Mouse (Mus musculus) T-cell, adult 2 months (primary cell): Measurements from ENCODE around the gene Dtx2.

Experiments used
- DNase-seq: peaks from one replicate; pipeline ENCODE4 v3.0.0; 2022; ENCODE audit warnings: low spot score

The Dtx2 gene

DNA sequence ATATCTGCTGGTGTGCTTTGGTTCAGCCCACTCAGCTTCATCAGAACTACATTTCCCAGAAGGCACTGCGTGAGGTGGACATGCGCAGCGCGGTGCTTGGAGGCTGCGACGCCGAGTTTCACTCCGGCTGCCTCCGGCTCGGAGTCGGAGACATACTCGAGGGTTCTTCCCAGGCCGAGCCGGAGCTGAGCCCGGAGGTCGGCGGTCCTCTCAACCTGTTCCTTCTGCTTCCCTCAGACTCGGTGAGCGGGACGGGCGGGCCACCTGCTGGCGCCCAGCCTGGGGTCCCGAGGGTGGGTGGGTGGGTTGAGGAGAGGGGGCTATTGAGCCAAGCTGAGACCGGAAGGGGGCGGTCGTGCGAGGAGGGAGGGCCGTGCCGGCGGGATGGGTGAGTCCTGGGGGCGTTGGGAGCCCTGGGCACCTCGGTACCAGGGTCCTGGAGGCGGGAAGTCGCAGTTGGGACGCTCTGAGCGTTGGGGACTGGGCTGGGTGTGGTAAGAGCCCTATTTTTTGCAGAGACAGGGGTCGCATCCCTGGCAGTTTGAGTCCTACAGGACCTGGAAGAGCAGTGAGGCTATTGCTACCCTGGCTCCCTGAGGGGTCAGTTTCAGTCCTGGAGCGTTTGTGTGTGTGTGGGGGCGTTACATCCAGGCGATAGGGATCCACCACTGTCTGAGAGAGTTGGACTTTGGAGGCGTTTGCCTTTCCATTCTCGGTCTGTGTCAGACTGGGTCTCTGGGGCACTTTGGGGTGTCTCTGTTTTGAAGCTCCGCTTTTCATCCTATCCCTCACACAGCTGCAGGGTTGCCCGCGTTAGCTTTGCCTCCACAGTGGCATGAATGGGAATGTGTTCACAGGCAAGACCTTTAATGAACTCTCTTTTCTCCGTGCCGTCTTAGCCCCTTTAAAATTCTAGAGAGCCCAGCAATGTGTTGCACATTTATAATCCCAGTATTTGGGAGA is at the start of gene Dtx2:
TSS of gene Dtx2 (plus strand) at position 76 of the 963 bp plus-strand sequence.
- peak; percentile 92 for DNase-seq

DNA sequence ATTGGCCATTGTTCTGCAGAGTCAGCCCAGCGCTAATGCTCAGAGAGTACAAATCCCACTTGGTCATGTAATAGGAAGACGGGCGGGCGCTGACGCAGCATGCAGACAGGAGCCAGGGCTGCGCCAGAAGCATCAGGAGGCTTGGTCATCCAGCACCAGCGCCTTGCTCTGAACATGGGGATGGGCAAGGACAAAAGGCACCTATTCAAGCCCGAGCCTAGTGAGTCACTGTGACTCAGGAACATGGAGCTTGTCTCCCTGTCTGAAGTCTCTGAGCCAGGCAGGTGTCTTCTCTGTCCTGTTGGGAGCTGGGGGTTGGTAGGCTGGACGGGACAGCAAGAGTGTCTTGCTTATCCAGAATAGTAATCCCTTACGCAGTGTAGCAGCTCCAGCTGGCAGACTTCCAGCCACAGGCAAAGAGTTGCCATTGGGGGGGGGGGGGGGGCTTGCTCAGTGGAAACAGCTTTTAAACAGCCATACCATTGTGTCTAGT is 48.6 kb upstream of the Dtx2 start:
- no peak for DNase-seq

DNA sequence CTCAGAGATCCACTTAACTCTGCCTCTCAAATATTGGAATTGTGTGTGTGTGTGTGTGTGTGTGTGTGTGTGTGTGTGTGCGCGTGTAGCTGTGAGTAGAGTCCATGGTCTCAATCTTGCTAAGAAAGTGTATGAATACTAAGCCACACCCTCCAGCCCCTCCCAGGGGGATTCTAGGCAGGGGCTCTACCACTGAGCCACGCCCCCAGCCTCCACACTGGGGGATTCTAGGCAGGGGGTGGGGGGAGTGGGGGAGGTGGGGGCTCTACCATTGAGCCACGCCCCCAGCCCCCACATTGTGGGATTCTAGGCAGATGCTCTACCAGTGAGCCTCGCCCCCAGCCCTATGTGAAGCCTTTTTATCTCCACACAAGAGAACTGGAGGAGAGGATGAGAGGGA is 48.0 kb upstream of the Dtx2 start:
- DNase-seq, result no peak

DNA sequence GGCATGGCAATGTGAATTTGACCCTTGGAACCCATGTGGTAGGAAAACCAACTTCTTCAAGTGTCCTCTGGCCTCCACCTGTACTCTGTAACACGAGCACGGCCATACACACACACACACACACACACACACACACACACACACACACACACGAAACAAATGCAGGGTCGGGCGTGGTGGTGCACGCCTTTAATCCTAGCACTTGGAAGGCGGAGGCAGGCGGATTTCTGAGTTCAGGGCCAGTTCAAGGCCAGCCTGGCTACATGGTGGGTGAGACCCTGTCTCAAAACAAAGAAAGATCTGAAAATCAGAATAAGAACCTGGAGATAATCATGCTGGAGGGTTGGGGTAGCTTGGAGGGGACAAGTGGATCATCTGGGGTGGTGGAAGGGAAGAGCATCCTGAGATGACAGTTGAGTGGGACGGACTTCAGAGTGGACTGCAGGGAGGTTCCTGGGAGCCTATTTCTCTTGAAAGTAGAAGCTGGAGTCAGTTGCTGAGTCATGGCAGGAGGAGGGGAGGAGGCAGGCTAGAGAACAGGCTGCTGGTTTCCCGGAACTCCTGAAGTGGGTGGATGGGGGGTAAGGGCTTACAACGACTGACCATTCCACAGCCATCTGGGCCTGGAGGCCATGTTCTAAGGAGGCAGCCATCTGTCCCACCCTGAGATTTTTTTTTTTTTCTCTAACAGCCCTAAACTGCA is 43.7 kb upstream of the Dtx2 start:
- DNase-seq, result no peak

DNA sequence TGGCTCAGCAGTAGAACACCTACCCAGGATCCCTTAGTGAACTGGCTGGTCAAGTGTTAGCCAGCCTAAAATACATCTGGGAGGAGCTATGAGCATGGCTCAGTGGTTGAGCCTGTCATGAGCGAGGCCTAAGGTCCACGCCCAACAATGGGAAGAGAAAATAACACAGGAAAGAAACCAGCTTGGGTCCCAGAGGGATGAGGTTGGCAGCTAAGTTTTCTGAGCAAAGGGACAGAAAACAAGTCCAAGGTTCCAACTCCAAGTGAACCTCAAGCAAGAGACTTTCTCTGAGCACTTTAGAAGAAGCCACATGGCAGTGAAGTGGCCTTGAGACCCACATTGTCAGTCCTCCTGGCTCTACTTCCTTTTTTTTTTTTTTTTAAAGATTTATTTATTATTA is 42.9 kb upstream of the Dtx2 start:
- DNase-seq, result no peak

DNA sequence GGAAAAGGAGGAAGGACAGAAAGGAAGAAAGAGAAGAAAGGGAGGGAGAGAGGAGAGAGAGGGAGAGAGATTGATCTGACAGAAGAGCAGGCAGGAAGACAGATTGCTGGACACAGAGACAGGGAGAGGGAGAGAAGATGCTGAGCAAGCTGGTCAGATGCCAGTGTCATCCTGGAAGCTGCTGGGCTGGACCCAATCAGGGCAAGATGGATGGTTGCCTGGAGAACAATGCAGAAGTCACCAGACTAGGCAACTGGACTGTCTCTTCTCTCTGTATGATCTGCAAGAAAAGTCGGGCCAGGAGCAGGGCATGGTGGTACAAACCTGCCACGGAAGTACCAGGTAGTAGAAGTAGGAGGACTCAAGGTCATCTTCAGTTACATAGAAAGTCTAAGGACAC is 41.8 kb upstream of the Dtx2 start:
- no peak for DNase-seq

DNA sequence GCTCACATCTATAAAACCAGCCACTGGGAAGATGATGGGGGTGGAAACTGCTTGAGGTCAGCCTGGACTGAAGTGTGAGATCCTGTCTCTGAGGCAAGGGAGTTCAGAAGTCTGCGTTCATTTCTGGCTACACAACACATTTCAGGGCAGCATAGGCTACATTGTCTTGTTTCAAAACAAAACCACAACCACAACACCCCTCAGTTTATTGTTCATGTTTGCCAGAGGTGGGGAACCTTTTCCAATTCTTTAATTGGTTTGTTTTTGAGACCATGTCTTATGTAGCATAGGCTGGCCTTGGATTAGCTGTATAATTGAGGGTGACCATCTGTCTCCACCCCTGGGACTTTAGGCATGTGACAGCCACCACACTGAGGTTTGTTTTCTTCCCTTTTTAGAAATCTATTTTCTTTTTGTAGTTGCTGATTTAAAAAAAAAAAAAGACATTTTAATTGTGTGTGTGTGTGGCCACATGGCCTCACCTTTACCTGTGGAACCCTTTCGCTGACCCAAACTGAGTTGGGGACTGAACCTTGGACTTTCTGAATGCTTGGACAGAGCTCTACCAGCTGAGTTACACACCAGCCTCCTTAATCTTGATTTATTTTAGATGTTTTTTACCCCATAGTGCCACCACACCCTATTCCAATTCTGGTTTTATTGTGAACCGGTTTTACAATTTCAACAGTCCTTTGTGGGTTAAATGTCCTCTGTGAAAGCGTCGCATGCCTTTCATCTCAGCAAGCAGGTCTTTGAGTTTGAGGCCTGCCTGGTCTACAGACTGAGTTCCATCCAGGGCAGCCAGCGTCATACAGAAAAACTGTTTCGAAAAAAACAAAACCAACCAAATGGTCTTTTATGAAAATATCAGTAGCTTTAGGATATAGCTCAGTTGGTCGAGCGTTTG is 38.0 kb upstream of the Dtx2 start:
- no peak for DNase-seq

DNA sequence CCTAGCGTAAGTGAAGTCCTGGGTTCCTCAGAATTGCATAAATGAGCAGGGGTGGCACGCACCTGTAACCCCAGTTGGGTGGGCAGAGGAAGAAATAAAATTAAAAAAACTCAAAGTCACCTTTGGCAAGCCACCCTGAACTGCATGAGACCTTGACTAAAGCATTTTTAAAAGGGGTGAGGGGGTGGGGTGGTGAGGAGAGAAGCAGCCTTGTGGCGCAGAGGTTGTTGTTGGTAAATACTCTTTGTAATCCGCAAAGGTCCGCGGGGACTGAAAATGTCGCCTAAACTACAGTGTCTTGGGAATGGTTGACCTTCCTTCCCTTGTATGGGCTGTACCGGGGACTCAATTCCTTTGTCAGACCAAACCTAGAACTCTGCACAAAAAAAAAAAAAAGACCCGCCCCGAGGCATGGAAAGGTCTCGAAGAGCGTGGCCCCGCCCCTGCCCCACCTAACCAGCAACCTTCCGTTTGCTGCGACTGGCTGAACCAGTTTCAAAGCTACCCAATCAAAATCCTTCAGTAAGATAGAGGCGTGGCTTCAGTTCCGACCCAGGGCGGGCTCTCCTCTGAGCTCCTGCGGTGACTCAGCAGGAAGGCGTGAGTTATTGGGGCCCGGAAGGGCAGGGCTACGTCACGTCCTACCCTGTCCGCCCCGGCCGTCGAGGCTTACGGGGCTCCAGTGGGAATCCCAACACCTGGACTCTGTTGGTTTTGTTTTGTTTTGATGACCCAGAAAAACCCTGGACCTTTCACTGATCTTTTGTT is 37.2 kb upstream of the Dtx2 start:
- peak; percentile 95 for DNase-seq

DNA sequence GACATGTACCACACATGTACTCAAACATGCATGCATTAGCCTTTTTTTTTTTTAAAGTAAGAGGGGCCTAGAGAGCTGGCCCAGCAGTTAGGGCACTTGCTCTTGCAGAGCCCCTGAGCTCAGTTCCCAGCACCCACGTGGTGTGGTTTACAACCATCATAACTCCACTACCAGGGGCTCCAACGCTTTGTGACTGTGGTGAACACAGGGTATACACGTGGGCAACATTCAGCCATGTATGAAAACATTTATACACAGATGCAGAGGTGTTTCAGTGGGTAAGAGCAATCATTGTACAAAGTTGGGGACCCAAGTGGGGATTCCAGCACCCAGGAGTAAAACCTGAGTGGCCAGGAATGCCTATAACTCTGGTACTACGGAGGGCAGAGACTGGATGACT is 36.2 kb upstream of the Dtx2 start:
- DNase-seq, result no peak

DNA sequence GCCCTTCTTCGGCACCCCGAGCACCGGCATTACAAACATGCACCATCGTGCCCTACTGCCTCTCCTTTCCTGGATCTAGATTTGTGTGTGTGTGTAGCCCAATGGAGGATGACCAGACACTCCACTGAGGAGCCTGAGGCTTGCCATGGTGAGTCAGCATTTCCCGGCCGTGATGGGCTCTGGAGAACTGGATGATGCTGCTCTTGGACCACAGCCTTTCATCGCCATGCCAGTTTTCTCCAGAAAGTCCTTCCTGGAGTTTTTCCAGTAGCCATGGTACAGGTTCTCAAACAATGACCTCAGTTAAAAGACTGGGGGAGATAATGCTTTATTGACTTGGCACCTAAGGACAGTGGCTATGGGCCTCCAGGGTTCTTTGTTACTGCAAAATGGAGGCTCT is 34.7 kb upstream of the Dtx2 start:
- no peak for DNase-seq

DNA sequence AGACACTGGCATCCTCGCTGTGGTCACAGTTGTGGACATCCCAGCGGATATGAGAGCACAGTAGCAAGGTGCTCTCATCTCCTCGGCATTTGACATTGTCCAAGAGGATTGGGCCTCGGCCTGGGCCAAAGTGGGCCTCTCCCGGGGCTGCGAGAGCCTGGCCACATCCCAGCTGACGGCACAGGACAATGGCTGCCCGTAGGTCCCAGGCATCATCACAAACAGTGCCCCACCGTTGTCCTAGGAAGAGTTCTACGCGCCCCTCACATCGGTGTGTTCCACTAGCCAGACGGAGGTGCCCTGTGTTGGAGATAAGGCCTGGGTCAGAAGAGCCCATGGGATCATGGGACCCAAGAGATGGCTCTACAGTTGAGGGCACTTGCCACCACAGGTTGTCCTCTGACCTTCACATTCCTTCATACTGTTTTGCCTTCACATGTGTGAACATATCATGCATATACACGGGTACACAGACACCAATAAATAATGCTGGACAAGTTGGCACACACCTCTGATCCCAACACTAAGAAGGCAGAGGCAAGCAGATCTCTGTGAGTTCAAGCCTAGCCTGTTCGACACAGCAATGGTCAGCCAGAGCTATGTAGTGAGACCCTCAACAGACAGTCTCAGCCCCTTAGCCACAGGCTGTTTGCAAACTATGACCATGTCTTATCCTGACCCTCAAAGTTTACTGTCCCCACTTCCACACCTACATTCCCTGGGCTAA is 33.5 kb upstream of the Dtx2 start:
- DNase-seq, result no peak

DNA sequence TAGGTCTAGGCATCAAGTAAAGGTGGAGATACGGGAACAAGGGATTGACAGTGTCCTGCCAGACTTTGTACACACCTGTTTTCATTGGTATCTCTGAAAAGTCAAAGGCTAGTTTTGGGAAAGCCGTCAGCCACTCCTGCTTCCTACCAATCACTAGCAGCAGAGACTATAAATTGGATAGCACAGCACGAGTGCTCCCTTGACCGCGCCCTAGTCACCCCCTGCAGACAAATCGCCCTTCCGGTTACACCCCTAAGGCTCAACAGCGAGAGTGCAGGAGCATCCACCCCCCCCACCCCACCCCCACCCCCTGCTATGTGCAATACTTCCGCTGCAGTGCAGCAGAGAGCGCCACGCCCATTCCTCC is 32.5 kb upstream of the Dtx2 start:
- DNase-seq, result no peak

DNA sequence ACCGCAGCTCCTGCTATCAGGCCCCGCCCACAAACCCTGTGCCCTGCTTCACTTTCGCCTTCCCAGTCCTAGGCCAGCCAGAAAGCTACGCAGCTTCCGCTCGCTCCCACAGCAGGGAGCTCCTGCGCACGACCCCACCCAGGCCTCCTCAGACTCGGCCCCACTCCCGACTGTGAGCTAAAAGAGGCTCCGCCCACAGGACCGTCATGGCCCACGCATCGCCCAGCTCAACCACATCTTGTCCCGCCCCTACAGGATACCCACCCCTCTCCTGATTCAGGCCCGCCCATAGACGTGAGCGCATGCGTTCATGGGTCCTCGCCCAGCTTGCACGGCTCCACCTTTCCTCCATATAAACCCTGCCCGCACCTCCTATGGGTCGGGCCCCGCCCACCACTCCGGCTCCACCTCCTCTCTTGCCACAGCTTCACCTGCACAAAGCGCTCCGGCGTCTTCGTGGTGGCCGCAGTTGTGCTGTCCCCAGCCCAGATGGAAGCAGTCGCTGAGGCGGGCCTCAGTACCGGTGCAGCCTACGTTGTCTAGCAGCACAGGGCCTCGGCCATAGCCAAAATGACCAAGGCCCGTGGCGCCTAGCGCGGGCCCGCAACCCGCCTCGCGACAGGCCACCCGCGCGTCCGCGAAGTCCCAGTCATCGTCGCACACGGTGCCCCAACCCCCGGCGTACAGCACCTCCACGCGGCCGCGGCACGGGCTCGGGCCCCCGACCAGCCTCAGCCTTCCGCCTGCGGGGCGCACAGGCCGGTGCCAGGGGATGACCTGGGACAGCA is 31.9 kb upstream of the Dtx2 start:
- peak; percentile 100 for DNase-seq

DNA sequence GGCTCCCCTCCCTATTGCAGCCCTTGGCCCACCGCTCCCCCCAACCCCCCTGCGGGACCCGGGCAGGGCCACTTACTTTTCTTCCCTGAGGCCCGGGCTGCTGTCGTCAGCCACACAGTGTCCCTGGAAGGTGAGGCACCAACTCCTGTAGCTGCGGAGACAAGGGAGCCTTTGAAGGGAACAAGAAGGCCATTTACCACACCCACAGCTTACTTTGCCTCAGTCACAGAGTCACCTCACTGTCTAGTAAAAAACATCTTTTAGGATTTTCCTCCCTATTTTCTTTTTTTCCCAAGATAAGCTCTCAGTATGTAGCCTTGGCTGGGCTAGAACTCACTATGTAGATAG is 31.3 kb upstream of the Dtx2 start:
- no peak for DNase-seq

DNA sequence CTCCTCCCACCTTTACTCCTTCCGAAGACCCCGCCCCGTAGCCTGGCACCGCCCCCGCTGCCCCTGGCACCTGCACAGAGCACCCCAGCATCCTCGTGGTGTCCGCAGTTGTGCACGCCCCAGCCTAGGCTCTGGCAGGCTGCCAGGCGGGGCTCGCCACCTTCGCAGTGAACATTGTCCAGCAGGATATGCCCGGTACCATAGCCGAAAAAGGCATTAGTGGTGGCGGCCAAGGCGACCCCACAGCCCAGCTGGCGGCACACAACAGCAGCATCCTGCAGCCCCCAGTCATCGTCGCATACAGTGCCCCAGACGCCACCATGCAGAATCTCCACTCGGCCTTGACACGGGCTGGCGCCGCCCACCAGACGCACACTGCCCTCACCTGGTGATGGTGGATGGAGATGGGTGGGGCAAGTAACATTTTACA is 29.1 kb upstream of the Dtx2 start:
- DNase-seq, result no peak

DNA sequence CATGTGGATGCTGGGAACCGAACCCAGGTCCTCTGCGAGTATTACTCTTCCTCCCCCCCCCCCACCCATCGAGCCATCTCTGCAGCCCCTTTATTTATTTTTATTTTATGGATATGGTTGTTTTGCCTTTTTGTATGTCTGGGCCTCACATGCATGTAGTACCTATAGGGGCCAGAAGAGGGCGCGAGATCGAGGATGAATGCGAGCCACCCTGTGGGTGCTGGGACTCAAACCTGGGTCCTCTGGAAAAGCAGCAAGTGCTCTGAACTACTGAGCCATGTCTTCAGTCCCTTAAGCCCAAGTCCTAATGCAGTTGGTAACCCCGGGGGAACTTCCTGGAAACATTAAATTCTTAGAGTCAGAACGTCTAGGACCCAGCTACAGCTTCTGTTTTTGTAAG is 27.7 kb upstream of the Dtx2 start:
- peak; percentile 38 for DNase-seq

DNA sequence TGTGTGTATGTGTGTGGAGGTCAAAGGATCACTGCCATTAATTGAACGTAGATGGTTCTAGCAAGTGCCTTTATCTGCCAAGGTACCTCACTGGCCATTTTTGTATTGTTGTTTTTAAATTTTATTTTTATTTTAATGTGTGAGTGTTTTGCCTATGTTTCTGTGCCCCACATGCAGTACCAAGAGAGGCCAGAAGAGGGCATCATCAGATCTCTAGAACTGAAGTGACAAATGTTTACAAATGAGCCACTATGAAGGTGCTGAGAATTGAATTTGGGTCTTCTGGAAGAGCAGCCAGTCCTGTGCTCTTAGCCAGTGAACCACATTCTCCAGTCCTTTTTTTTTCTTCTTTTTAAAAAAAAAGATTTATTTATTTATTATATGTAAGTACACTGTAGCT is 25.8 kb upstream of the Dtx2 start:
- peak; percentile 64 for DNase-seq

DNA sequence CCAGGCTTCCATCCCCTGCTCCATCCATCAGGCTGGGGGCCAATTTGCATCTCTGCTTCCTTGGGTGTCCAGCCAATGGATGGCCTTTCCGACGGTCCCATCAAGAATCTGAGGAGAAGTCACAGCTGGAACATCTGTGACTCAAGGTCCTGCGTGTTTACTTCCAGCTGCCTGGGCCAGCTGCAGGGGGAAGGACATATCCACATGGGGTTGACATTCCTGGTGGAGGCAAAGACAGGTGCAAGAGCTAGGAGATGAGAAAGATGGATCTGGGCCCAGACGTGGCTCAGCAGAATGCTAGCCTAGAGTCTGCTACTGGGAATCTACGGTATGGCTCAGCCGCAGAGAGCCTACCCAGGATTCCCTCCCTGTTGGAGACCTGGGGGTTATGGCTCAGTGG is 24.4 kb upstream of the Dtx2 start:
- DNase-seq, result no peak

DNA sequence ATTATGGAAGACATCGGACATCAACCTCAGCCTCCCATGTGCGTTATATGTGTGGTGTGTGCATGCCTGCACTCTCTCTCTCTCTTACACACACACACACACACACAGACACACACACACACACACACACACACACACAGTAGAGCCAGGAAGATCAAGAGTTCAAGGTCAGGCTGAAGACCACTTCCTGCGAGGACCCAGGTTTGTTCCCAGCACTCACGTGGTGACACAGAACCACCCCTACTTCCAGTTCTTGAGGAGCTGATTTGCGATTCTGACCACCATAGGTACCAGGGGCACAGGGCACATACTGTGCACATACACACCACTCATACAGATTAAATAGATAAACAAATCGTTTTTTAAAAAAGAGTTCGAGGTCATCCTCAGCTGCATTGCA is 22.7 kb upstream of the Dtx2 start:
- no peak for DNase-seq

DNA sequence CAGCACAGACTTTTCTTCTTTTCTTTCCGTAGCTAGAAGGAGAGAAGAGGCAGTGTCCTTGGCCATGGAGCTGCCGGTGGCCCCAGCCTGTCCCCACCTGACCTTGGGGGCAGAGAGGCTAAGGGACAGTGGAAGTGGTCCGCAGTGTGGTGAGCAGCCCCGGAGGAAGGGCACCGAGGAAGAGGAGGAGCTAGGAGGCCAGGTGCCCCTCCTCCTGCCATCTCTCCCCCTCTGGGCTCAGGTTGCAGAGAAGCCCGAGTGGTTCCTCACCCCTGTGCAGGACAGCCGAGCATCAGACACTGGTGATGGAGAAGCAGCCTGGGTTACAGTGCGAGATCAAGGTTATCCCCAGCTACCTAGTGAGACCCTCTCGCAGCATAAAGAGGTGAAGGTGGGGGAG is 20.2 kb upstream of the Dtx2 start, which contains the start of gene Ssc4d:
TSS of gene Ssc4d (minus strand) at position 167 of the 400 bp plus-strand sequence.
- no peak for DNase-seq
